Mouse (Mus musculus) gastrocnemius, postnatal 4 days (tissue): ENCODE measurements around the gene Zfp799. TPM values are rescaled to one million over a fixed set of nuclear protein-coding genes. Genes with fewer than 3 reads are reported as not detected.
"Not testable (repeated sequence)": the region's sequence is repeated elsewhere in the genome, so short reads cannot be mapped to it uniquely, and the experiment has no call there.

ENCODE experiments used
- DNase-seq, 2 experiments: peaks; one replicate each; pipeline ENCODE4 v3.0.0; 2021 to 2022; ENCODE audit warnings: low spot score in 2 of 2, mixed read lengths in 2 of 2
- long read RNA-seq, 2 experiments: library from polyadenylated mRNA; stranded (forward); transcript quantifications; one replicate each; pipeline ENCODE4 v2.0.0; 2021
- total RNA-seq, 2 experiments: library from RNA; stranded (reverse); gene quantifications; 2 replicates each; pipeline ENCODE4 v1.2.3; 2021

Zfp799 gene
- total RNA-seq = 10 to 100 TPM in 1 of 2 experiments, 1 to 10 TPM in 1; 8.7 to 10.7 TPM
- long read RNA-seq, experiment 1, partial matches to known transcripts = 0 of 1 reads
- long read RNA-seq, experiment 1, other reads (novel, unspliced or antisense) = 1 of 1 reads
- long read RNA-seq, experiment 2 = 0 reads

GRCm38 (mm10) chr17:32829540-32830417 lies at the start of gene Zfp799:
Gene Zfp799, minus strand, starts transcription at chr17:32830261.
- peak; percentile 17 to 62 for DNase-seq

GRCm38 (mm10) chr17:32878773-32879172 lies 48.7 kb upstream of the Zfp799 start:
- no peak for DNase-seq

- no peak for DNase-seq
Observed at GRCm38 (mm10) chr17:32877471-32878171, 47.6 kb upstream of the Zfp799 start.

- no peak for DNase-seq
Observed at GRCm38 (mm10) chr17:32872696-32873095, 42.6 kb upstream of the Zfp799 start.

GRCm38 (mm10) chr17:32872091-32872490 lies 42.0 kb upstream of the Zfp799 start:
- no peak for DNase-seq

- no peak for DNase-seq
Observed at GRCm38 (mm10) chr17:32871483-32871882, 41.4 kb upstream of the Zfp799 start.

- DNase-seq = not testable (repeated sequence)
Observed at GRCm38 (mm10) chr17:32867266-32867665, 37.2 kb upstream of the Zfp799 start.

GRCm38 (mm10) chr17:32856713-32857112 lies 26.7 kb upstream of the Zfp799 start:
- not testable (repeated sequence) for DNase-seq

GRCm38 (mm10) chr17:32851581-32851980 lies 21.5 kb upstream of the Zfp799 start:
- no peak for DNase-seq

GRCm38 (mm10) chr17:32841388-32841787 lies 11.3 kb upstream of the Zfp799 start:
- DNase-seq = no peak

- DNase-seq = no peak
Observed at GRCm38 (mm10) chr17:32839083-32839802, 9.2 kb upstream of the Zfp799 start.

- no peak for DNase-seq
Observed at GRCm38 (mm10) chr17:32830418-32830782, 339 bp upstream of the Zfp799 start.

GRCm38 (mm10) chr17:32816074-32816784 lies 13.8 kb downstream of the Zfp799 start:
- no peak for DNase-seq

GRCm38 (mm10) chr17:32814136-32814535 lies 15.9 kb downstream of the Zfp799 start:
- DNase-seq = no peak

GRCm38 (mm10) chr17:32810648-32811047 lies 19.4 kb downstream of the Zfp799 start:
- no peak for DNase-seq

- peak in 1 of 2 experiments; percentile 31 for DNase-seq
Observed at GRCm38 (mm10) chr17:32809544-32810374, 20.3 kb downstream of the Zfp799 start, which contains the start of gene Zfp811. Gene Zfp811, minus strand, starts transcription at chr17:32809931.

- no peak for DNase-seq
Observed at GRCm38 (mm10) chr17:32808921-32809320, 21.1 kb downstream of the Zfp799 start.

GRCm38 (mm10) chr17:32789244-32789643 lies 40.8 kb downstream of the Zfp799 start:
- no peak for DNase-seq

- DNase-seq = no peak
Observed at GRCm38 (mm10) chr17:32788576-32788975, 41.5 kb downstream of the Zfp799 start.

- DNase-seq = peak; percentile 55 to 78
Observed at GRCm38 (mm10) chr17:32788094-32788559, 41.9 kb downstream of the Zfp799 start, which contains the start of gene Zfp871. Gene Zfp871, minus strand, starts transcription at chr17:32788287.
